Mouse (Mus musculus) small intestine, adult 2 months (tissue): Measurements from ENCODE around the gene Ppp4r3a.

Experiments used
- CTCF ChIP-seq: fragments of 200-500 bp; IDR thresholded peaks from 2 replicates; pipeline ENCODE4 v1.5.1; 2012; ENCODE audit warnings: low read depth, mild to moderate bottlenecking, control low read depth, inconsistent platforms, low read length, moderate library complexity, mixed read lengths; ENCODE audit not compliant: insufficient replicate concordance, insufficient read length; ENCODE audit errors: extremely low read depth
- POLR2A ChIP-seq: fragments of 200-500 bp; IDR thresholded peaks from 2 replicates; pipeline ENCODE4 v1.6.1; 2012; ENCODE audit warnings: low read depth, mild to moderate bottlenecking, control low read depth, inconsistent platforms, low read length, moderate library complexity

DNA sequence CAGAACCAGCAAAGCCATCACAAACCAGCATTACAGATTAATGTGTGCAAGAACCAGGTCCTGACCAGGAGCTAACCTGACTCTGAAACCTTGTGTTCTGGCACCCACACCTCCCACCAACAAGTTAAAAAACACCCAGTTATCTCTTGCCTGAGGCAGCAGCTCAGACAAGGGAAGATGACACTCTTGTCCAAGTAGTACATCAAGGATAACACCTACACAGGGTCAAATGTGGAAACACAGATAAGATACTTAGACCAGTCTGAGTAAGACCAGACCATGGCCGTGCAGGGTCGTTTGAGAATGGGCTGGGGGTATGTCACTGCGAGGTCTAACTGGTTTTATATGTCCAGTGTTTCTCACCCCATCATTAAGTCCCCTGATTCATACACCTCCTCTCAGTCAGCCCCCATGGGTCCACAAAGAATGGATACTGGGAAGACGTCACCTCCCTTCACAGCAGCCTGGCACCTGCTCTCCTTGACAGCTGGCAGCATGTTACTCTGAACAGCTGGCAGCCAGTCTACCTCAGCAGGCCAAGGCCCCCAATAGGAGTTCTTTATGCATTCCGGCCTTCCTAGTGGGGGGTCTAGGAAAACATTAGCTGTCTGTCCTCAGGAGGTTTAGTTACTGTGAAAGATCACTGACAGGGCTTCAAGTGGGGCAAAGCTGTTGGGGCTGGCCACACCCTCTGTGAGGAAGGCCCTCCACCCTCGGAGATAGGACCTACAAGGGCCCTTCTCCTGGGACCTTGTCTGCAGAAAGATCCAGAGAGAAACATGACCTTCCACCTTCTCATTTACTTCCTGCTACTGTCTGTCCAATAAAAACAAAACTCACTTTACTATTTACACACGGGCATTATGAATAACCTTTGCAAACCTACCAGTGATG is 84.2 kb downstream of the Ppp4r3a start:
- TF ChIP-seq POLR2A (no peak), CTCF (no peak)
